Mouse (Mus musculus) embryonic facial prominence, embryonic 10.5 days (tissue): ENCODE data around the gene Ccdc113. TPM values are rescaled to one million over a fixed set of nuclear protein-coding genes. Genes with fewer than 3 reads are reported as not detected.

Experiments used
- DNase-seq: peaks from one replicate; pipeline ENCODE4 v3.0.0-alpha.2; 2017; ENCODE audit warnings: low spot score
- H3K27ac ChIP-seq: fragments of 300-500 bp; sonication (generic); replicated peaks from 2 replicates; pipeline ENCODE4 v1.5.1; 2016; ENCODE audit warnings: mild to moderate bottlenecking
- H3K27me3 ChIP-seq: fragments of 300-500 bp; sonication (generic); replicated peaks from 2 replicates; pipeline ENCODE4 v1.6.1; 2016; ENCODE audit warnings: low read depth, mild to moderate bottlenecking; ENCODE audit not compliant: poor library complexity, severe bottlenecking
- H3K36me3 ChIP-seq: fragments of 300-500 bp; sonication (generic); replicated peaks from 2 replicates; pipeline ENCODE4 v1.6.1; 2016; ENCODE audit warnings: mild to moderate bottlenecking, moderate library complexity
- H3K4me1 ChIP-seq: fragments of 300-500 bp; sonication (generic); 2 replicates; pipeline ENCODE4 v1.6.1; 2016
- H3K4me3 ChIP-seq: fragments of 300-500 bp; sonication (generic); 2 replicates; pipeline ENCODE4 v1.5.1; 2016; ENCODE audit warnings: mild to moderate bottlenecking, moderate library complexity
- H3K9me3 ChIP-seq: fragments of 300-500 bp; sonication (generic); 2 replicates; pipeline ENCODE4 v1.6.1; 2016; ENCODE audit warnings: mild to moderate bottlenecking
- WGBS: fragments of 180-500 bp; shearing (Covaris S2); methylation state at CpG from one replicate; pipeline ENCODE4 v1.1.7; 2016; 5-methylcytosine and 5-hydroxymethylcytosine counted together
- polyA plus RNA-seq: library from polyadenylated mRNA; unstranded; fragments of >200 nt; fragmentation: Nextera tagmentation; extraction: Ambion mirVana; gene quantifications from 2 replicates; pipeline ENCODE4 v1.2.1, GENCODE M21; 2016

Ccdc113 gene
- polyA plus RNA-seq, 1 experiment from 2014 or later: 0.11 TPM

- DNase-seq: no peak
- no peaks in the 10 kb centered on the region for H3K9me3 ChIP-seq
- WGBS: 68% methylated on average over 5 of the region's 5 CpGs
- no peak overlapping the region for H3K4me3 ChIP-seq
- no peaks in the 10 kb centered on the region for H3K4me1 ChIP-seq
- H3K27ac ChIP-seq: no peak overlapping the region
- H3K27me3 ChIP-seq: no peaks in the 10 kb centered on the region
- H3K36me3 ChIP-seq: no peaks in the 10 kb centered on the region
Measured at GRCm38 (mm10) chr8:95504835-95505234, 29.1 kb upstream of the Ccdc113 start.

GRCm38 (mm10) chr8:95505606-95506005, 28.3 kb upstream of the Ccdc113 start:
- no peak overlapping the region for H3K4me3 ChIP-seq
- H3K4me1 ChIP-seq: no peaks in the 10 kb centered on the region
- no peak overlapping the region for H3K27ac ChIP-seq
- no peaks in the 10 kb centered on the region for H3K9me3 ChIP-seq
- H3K36me3 ChIP-seq: no peaks in the 10 kb centered on the region
- DNase-seq: no peak
- 90% methylated on average over 3 of the region's 3 CpGs for WGBS
- no peaks in the 10 kb centered on the region for H3K27me3 ChIP-seq

- DNase-seq: no peak
- Histone ChIP-seq H3K27me3 (no peaks in the 10 kb centered on the region), H3K36me3 (no peaks in the 10 kb centered on the region), H3K27ac (no peak overlapping the region), H3K4me3 (no peak overlapping the region), H3K9me3 (no peaks in the 10 kb centered on the region), H3K4me1 (no peaks in the 10 kb centered on the region)
- 72% methylated on average over 5 of the region's 5 CpGs for WGBS
Measured at GRCm38 (mm10) chr8:95506245-95506644, 27.6 kb upstream of the Ccdc113 start.

GRCm38 (mm10) chr8:95512257-95512656, 21.6 kb upstream of the Ccdc113 start:
- Histone ChIP-seq H3K4me3 (no peak overlapping the region), H3K36me3 (no peaks in the 10 kb centered on the region), H3K9me3 (no peaks in the 10 kb centered on the region), H3K4me1 (no peaks in the 10 kb centered on the region), H3K27me3 (no peaks in the 10 kb centered on the region), H3K27ac (no peak overlapping the region)
- no peak for DNase-seq
- 82% methylated on average over 4 of the region's 4 CpGs for WGBS

- Histone ChIP-seq H3K4me3 (no peak overlapping the region), H3K27me3 (no peaks in the 10 kb centered on the region), H3K27ac (no peak overlapping the region), H3K4me1 (no peaks in the 10 kb centered on the region), H3K36me3 (no peaks in the 10 kb centered on the region), H3K9me3 (no peaks in the 10 kb centered on the region)
- no peak for DNase-seq
- 83% methylated on average over 4 of the region's 4 CpGs for WGBS
Measured at GRCm38 (mm10) chr8:95513219-95513618, 20.7 kb upstream of the Ccdc113 start.

- no peaks in the 10 kb centered on the region for H3K36me3 ChIP-seq
- DNase-seq: no peak
- no peak overlapping the region for H3K27ac ChIP-seq
- H3K4me1 ChIP-seq: no peaks in the 10 kb centered on the region
- no peaks in the 10 kb centered on the region for H3K9me3 ChIP-seq
- no peaks in the 10 kb centered on the region for H3K27me3 ChIP-seq
- 92% methylated on average over 6 of the region's 6 CpGs for WGBS
- no peak overlapping the region for H3K4me3 ChIP-seq
Measured at GRCm38 (mm10) chr8:95516928-95517327, 17.0 kb upstream of the Ccdc113 start.

- no peak overlapping the region for H3K4me3 ChIP-seq
- no peaks in the 10 kb centered on the region for H3K4me1 ChIP-seq
- DNase-seq: no peak
- no peaks in the 10 kb centered on the region for H3K9me3 ChIP-seq
- 90% methylated on average over 4 of the region's 4 CpGs for WGBS
- no peak overlapping the region for H3K27ac ChIP-seq
- no peaks in the 10 kb centered on the region for H3K27me3 ChIP-seq
- no peaks in the 10 kb centered on the region for H3K36me3 ChIP-seq
Measured at GRCm38 (mm10) chr8:95523991-95524390, 9.9 kb upstream of the Ccdc113 start.

- Histone ChIP-seq H3K4me3 (no peak overlapping the region), H3K27me3 (no peaks in the 10 kb centered on the region), H3K4me1 (no peaks in the 10 kb centered on the region), H3K9me3 (no peaks in the 10 kb centered on the region), H3K36me3 (no peaks in the 10 kb centered on the region), H3K27ac (no peak overlapping the region)
- WGBS: 92% methylated on average over 10 of the region's 10 CpGs
- no peak for DNase-seq
Measured at GRCm38 (mm10) chr8:95528194-95528593, 5.7 kb upstream of the Ccdc113 start.

GRCm38 (mm10) chr8:95528750-95529310, 5.1 kb upstream of the Ccdc113 start:
- H3K27ac ChIP-seq: no peak overlapping the region
- no peak for DNase-seq
- no peaks in the 10 kb centered on the region for H3K36me3 ChIP-seq
- peaks cover 3% of the 10 kb centered on the region for H3K4me1 ChIP-seq
- WGBS: 68% methylated on average over 9 of the region's 9 CpGs
- no peaks in the 10 kb centered on the region for H3K9me3 ChIP-seq
- H3K4me3 ChIP-seq: no peak overlapping the region
- no peaks in the 10 kb centered on the region for H3K27me3 ChIP-seq

- no peak for DNase-seq
- no peak overlapping the region for H3K4me3 ChIP-seq
- no peaks in the 10 kb centered on the region for H3K36me3 ChIP-seq
- 61% methylated on average over 4 of the region's 4 CpGs for WGBS
- 0 out of 2 replicates have a peak, but pooled peaks cover 6% of the 10 kb centered on the region for H3K27me3 ChIP-seq
- H3K4me1 ChIP-seq: peaks cover 8% of the 10 kb centered on the region
- no peak overlapping the region for H3K27ac ChIP-seq
- H3K9me3 ChIP-seq: no peaks in the 10 kb centered on the region
Measured at GRCm38 (mm10) chr8:95532206-95532605, 1.7 kb upstream of the Ccdc113 start.

- 83% methylated on average over 5 of the region's 5 CpGs for WGBS
- H3K4me3 ChIP-seq: no peak overlapping the region
- H3K9me3 ChIP-seq: no peaks in the 10 kb centered on the region
- H3K27ac ChIP-seq: no peak overlapping the region
- H3K36me3 ChIP-seq: no peaks in the 10 kb centered on the region
- DNase-seq: no peak
- H3K27me3 ChIP-seq: no peaks in the 10 kb centered on the region
- no peaks in the 10 kb centered on the region for H3K4me1 ChIP-seq
Measured at GRCm38 (mm10) chr8:95539487-95539886, 5.6 kb downstream of the Ccdc113 start.

- WGBS: 91% methylated on average over 6 of the region's 6 CpGs
- no peaks in the 10 kb centered on the region for H3K9me3 ChIP-seq
- no peak overlapping the region for H3K4me3 ChIP-seq
- no peaks in the 10 kb centered on the region for H3K27me3 ChIP-seq
- no peaks in the 10 kb centered on the region for H3K4me1 ChIP-seq
- no peak for DNase-seq
- no peak overlapping the region for H3K27ac ChIP-seq
- H3K36me3 ChIP-seq: no peaks in the 10 kb centered on the region
Measured at GRCm38 (mm10) chr8:95542191-95542590, 8.3 kb downstream of the Ccdc113 start.

GRCm38 (mm10) chr8:95543065-95543464, 9.2 kb downstream of the Ccdc113 start:
- WGBS: 84% methylated on average over 3 of the region's 3 CpGs
- Histone ChIP-seq H3K4me1 (peaks cover 7% of the 10 kb centered on the region; the same call in 1 of the 2 replicates), H3K9me3 (no peaks in the 10 kb centered on the region), H3K27ac (no peak overlapping the region), H3K4me3 (no peak overlapping the region), H3K36me3 (no peaks in the 10 kb centered on the region), H3K27me3 (no peaks in the 10 kb centered on the region)
- DNase-seq: no peak
